Mouse (Mus musculus) embryonic fibroblast, embryonic 13.5 days (primary cell): Measurements from ENCODE around the gene Stx6. TPM values are rescaled to one million over a fixed set of nuclear protein-coding genes. Genes with fewer than 3 reads are reported as not detected.

ENCODE experiments used
- H3K27ac ChIP-seq: 2 replicates; pipeline ENCODE4 v1.5.1; 2012; ENCODE audit warnings: low read length, control low read depth, inconsistent platforms; ENCODE audit not compliant: insufficient read depth
- H3K4me1 ChIP-seq: 2 replicates; pipeline ENCODE4 v1.6.1; 2011; ENCODE audit warnings: low read length; ENCODE audit not compliant: control insufficient read depth, insufficient read depth
- H3K4me3 ChIP-seq: 2 replicates; pipeline ENCODE4 v1.5.1; 2011; ENCODE audit warnings: mild to moderate bottlenecking, control low read depth, low read length; ENCODE audit not compliant: insufficient read depth
- CTCF ChIP-seq: IDR thresholded peaks from 2 replicates; pipeline ENCODE4 v1.5.1; 2011; ENCODE audit warnings: mild to moderate bottlenecking, control low read depth, low read length, moderate library complexity, borderline replicate concordance; ENCODE audit not compliant: insufficient read depth
- POLR2A ChIP-seq: IDR thresholded peaks from 2 replicates; pipeline ENCODE4 v1.6.1; 2011; ENCODE audit warnings: low read depth, mild to moderate bottlenecking, control low read depth, low read length, moderate library complexity
- polyA plus RNA-seq: library from polyadenylated mRNA; stranded (reverse); fragments of >200 nt; gene quantifications from 2 replicates; pipeline ENCODE4 v1.2.4, GENCODE M21; 2011; ENCODE audit warnings: low read depth; ENCODE audit not compliant: missing spikeins, insufficient read length

Stx6 gene
- polyA plus RNA-seq, 1 experiment, result 54.3 TPM

DNA sequence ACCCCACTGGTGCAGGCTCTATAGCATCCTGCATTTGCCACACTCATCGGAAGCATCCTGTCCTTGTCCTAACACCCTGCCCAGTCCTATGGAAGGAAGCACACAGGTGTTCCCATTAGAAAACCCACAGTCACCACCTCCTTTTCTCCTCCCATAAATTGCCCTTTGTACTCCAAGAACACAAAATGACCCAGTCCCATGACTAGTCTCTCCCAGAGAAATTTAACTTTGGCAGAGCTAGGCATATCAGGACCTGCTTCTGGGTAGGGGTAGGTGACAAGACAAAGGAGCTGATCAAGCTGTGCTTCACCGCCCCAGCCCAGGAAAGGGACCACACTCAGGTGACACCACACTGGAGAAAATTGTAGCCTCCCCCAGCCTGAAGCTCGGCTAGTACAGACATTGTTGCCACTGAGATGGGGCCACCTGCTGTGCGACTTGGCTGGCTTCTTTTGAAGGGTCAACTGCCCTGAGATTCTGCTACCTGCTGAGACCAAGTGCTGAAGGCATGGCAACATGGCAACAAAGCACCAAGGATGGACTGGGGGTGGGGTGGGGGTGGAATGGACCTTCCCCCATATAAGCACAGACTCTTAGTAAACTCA lies 92.1 kb downstream of the Stx6 start:
- TF ChIP-seq POLR2A (no peak), CTCF (no peak)
- Histone ChIP-seq H3K4me1 (no peaks in the 10 kb centered on the region), H3K4me3 (no peak overlapping the region), H3K27ac (no peak overlapping the region)

DNA sequence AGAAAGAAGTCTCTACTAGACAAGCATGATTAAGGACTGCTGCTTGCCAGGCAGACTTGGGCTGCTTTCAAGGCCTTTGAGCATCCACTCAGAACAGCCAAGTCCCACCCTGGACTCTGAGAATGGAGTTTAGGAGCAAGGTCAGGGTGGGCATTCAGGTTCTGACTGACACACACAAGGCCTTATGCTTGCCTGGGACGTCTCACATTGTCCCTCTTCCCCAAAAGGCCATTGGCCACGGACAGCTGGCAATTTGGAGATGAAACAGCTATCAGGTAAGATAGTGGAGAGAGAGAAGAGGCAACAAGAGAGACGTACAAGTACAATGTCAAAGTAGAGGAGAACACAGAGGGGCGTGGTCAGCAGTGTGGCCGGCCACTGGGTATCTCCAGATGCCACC lies 93.1 kb downstream of the Stx6 start:
- Histone ChIP-seq H3K27ac (no peak overlapping the region), H3K4me3 (no peak overlapping the region), H3K4me1 (no peaks in the 10 kb centered on the region)
- TF ChIP-seq POLR2A (no peak), CTCF (no peak)

DNA sequence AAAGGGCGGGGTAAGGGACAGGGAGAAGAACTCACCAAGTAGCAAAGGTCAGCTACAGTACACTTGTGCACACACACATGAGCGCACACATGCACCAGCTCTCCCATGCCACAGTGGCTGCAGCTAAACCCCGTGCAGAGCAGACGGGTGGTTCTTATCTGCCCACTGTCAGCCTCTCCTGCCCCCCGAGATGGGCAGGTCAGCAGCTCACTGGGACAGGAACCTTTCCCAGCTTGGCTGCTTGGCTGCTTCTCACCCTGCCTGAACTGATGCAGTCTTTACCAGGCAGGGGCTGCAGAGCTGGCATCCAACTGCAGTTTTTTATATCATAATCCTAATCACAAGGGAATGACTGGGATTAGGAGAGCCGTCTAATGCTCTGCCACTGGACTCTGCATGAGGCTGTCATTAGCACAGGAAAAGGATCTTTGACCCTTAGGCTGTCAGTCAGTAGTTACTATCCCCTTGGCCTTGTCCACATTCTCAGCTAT lies 94.2 kb downstream of the Stx6 start:
- H3K4me3 ChIP-seq, result no peak overlapping the region
- TF ChIP-seq POLR2A (no peak), CTCF (no peak)
- H3K4me1 ChIP-seq, result no peaks in the 10 kb centered on the region
- no peak overlapping the region for H3K27ac ChIP-seq

DNA sequence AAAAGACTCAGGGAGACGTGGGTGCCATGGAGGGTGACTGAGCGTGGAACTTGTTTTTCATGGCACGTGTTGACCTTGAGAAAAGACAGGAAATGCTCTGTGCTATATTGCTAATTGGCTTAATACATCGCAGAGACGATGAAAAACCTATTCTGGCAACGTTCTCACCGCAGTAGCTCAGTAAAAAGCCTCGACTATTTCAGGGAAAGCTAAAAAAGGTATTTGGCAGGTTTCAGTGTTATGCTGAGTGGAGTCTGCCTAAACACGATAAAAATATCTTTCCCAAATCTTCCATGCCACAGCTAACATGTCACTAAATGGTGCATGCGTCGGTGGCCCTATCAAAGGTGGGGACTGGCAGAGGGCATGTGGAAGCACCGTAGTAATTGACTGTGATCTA lies 94.6 kb downstream of the Stx6 start:
- H3K27ac ChIP-seq, result no peak overlapping the region
- H3K4me3 ChIP-seq, result no peak overlapping the region
- H3K4me1 ChIP-seq, result no peaks in the 10 kb centered on the region
- TF ChIP-seq CTCF (no peak), POLR2A (no peak)

DNA sequence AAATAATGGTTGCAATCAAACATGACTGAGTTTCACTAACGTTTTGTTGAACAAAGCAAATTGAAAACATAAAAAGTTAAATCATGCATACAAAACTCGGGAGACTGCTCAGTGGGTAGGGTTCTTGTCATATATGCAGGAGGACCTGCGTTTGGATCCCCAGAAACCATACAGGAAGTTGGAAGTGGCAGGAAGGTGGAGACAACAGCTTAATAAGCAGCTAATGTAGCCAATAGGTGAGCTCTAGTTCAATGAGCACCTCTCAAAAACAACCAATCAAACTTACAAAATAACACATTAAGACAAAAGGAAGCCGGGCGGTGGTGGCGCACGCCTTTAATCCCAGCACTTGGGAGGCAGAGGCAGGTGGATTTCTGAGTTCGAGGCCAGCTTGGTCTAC lies 95.8 kb downstream of the Stx6 start:
- no peak overlapping the region for H3K4me3 ChIP-seq
- no peak for TF ChIP-seq CTCF
- no peak for TF ChIP-seq POLR2A
- H3K27ac ChIP-seq, result no peak overlapping the region
- no peaks in the 10 kb centered on the region for H3K4me1 ChIP-seq

Other genes starting within 250 kb of the Stx6 start
- 37.2 and 48.4 TPM in 2 replicates for gene Ier5, start 59.1 kb upstream of the Stx6 start, polyA plus RNA-seq
- 13.4 and 13.8 TPM in 2 replicates for gene Mr1, start 11.9 kb upstream of the Stx6 start, polyA plus RNA-seq
- 21.4 and 25.1 TPM in 2 replicates for gene BC034090, start 85.7 kb downstream of the Stx6 start, polyA plus RNA-seq